Mouse (Mus musculus) urinary bladder, postnatal 4 days (tissue): Measurements from ENCODE around the gene Itgb5.

Experiments used
- DNase-seq, 2 experiments: peaks; one replicate each; pipeline ENCODE4 v3.0.0; 2021 to 2022; ENCODE audit warnings: low spot score in 2 of 2

Gene Itgb5

GRCm38 (mm10) chr16:33829301-33829831, at the start of gene Itgb5:
Gene Itgb5, plus strand, starts transcription at chr16:33829665.
- peak; percentile 71 to 83 for DNase-seq

- no peak for DNase-seq
Measured at GRCm38 (mm10) chr16:33781789-33782728, 47.4 kb upstream of the Itgb5 start.

GRCm38 (mm10) chr16:33782729-33783091, 46.8 kb upstream of the Itgb5 start:
- DNase-seq = no peak

- DNase-seq = no peak
Measured at GRCm38 (mm10) chr16:33784547-33784946, 44.9 kb upstream of the Itgb5 start.

- no peak for DNase-seq
Measured at GRCm38 (mm10) chr16:33785092-33785704, 44.3 kb upstream of the Itgb5 start.

GRCm38 (mm10) chr16:33786657-33787390, 42.6 kb upstream of the Itgb5 start:
- DNase-seq = no peak

GRCm38 (mm10) chr16:33793846-33794791, 35.3 kb upstream of the Itgb5 start, which contains the start of gene Muc13:
Gene Muc13, plus strand, starts transcription at chr16:33794037.
- no peak for DNase-seq

GRCm38 (mm10) chr16:33795106-33795505, 34.4 kb upstream of the Itgb5 start:
- DNase-seq = no peak

- no peak for DNase-seq
Measured at GRCm38 (mm10) chr16:33795887-33796286, 33.6 kb upstream of the Itgb5 start.

- no peak for DNase-seq
Measured at GRCm38 (mm10) chr16:33796756-33797155, 32.7 kb upstream of the Itgb5 start.

- DNase-seq = peak; percentile 28 to 70
Measured at GRCm38 (mm10) chr16:33797860-33798259, 31.6 kb upstream of the Itgb5 start.

- DNase-seq = no peak
Measured at GRCm38 (mm10) chr16:33810002-33810401, 19.5 kb upstream of the Itgb5 start.

GRCm38 (mm10) chr16:33818413-33819165, 10.9 kb upstream of the Itgb5 start:
- DNase-seq = no peak

GRCm38 (mm10) chr16:33820269-33821178, 8.9 kb upstream of the Itgb5 start:
- DNase-seq = peak; percentile 75 to 91

GRCm38 (mm10) chr16:33824603-33825002, 4.9 kb upstream of the Itgb5 start:
- DNase-seq = no peak

- DNase-seq = no peak
Measured at GRCm38 (mm10) chr16:33828496-33828895, 969 bp upstream of the Itgb5 start.

- peak in 1 of 2 experiments; percentile 56 for DNase-seq
Measured at GRCm38 (mm10) chr16:33829842-33830511, 512 bp downstream of the Itgb5 start.

- no peak for DNase-seq
Measured at GRCm38 (mm10) chr16:33830512-33831105, 1.1 kb downstream of the Itgb5 start.
